Mouse (Mus musculus) CH12.LX (cell line): ENCODE measurements around the gene Baz2b.

Experiments
- CTCF ChIP-seq, 2 experiments: IDR thresholded peaks in 1 of 2; conservative IDR thresholded peaks in 1 of 2; 2 replicates each; pipeline ENCODE4 v1.5.1; 2011 to 2012; ENCODE audit warnings: low read depth in 2 of 2, low read length in 2 of 2, improper control_type of control experiment in 1 of 2, inconsistent platforms in 1 of 2, mild to moderate bottlenecking in 1 of 2, moderate library complexity in 1 of 2
- ETS1 ChIP-seq: conservative IDR thresholded peaks from 2 replicates; pipeline ENCODE4 v1.6.1; 2012; ENCODE audit warnings: low read depth, mild to moderate bottlenecking, inconsistent platforms, low read length, improper control_type of control experiment, moderate library complexity
- MAX ChIP-seq: IDR thresholded peaks from 2 replicates; pipeline ENCODE4 v1.6.1; 2011; ENCODE audit warnings: low read length, improper control_type of control experiment
- NRF1 ChIP-seq: IDR thresholded peaks from 2 replicates; pipeline ENCODE4 v1.6.1; 2014; ENCODE audit warnings: low read depth, mild to moderate bottlenecking, inconsistent platforms, low read length, improper control_type of control experiment, moderate library complexity
- PAX5 ChIP-seq: IDR thresholded peaks from 2 replicates; pipeline ENCODE4 v1.6.1; 2012; ENCODE audit warnings: low read length, inconsistent platforms, mixed read lengths
- POLR2A ChIP-seq: IDR thresholded peaks from 2 replicates; pipeline ENCODE4 v1.6.1; 2011; ENCODE audit warnings: low read depth, mild to moderate bottlenecking, improper control_type of control experiment, low read length
- RCOR1 ChIP-seq: conservative IDR thresholded peaks from 2 replicates; pipeline ENCODE4 v1.6.1; 2012; ENCODE audit warnings: low read depth, mild to moderate bottlenecking, inconsistent platforms, low read length, improper control_type of control experiment
- SIN3A ChIP-seq: IDR thresholded peaks from 2 replicates; pipeline ENCODE4 v1.6.1; 2012; ENCODE audit warnings: low read length, improper control_type of control experiment, inconsistent platforms
- ZKSCAN1 ChIP-seq: IDR thresholded peaks from 2 replicates; pipeline ENCODE4 v1.6.1; 2012; ENCODE audit warnings: low read depth, inconsistent platforms, low read length, improper control_type of control experiment, borderline replicate concordance

DNA sequence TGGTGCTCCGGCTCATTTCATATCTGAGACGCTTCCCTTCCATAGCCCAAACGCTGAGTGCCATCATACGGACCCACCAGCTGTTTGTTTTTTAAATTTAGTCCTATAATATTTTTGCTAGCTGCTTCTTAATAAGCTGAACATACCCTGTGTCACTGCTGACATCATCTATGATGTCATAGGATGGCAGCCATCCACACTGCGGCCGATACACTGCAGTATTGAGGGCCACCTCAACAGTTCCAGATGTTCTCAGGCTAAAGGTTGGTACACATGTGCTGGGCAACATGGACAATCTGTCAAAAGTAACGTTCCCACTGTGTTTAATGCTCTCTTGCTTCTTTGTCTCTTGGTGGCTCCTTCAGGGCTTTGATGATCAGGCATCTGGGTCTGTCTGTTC lies 185.9 kb downstream of the Baz2b start:
- no peak for TF ChIP-seq MAX
- TF ChIP-seq RCOR1, result no peak
- no peak for TF ChIP-seq POLR2A
- TF ChIP-seq NRF1, result no peak
- no peak for TF ChIP-seq CTCF (conservative IDR thresholded peaks at IDR 0.05 in 1 of 2, IDR thresholded peaks at IDR 0.05 in 1 of 2; ENCODE audit: low read depth in 2 of 2, low read length in 2 of 2)
- no peak for TF ChIP-seq ETS1
- TF ChIP-seq PAX5, result no peak
- TF ChIP-seq SIN3A, result no peak
- no peak for TF ChIP-seq ZKSCAN1
